Mouse (Mus musculus) regulatory T cell (primary cell): Measurements from ENCODE around the gene H2al1m.
"Not testable (repeated sequence)": the region's sequence is repeated elsewhere in the genome, so short reads cannot be mapped to it uniquely, and the experiment has no call there.

ENCODE experiments used
- in situ Hi-C: fragments of 300-600 bp; cut with MboI, MseI; formaldehyde crosslinking; loops from one replicate; pipeline ENCODE4 v1.15.1; 2025; ENCODE audit warnings: high pct_unique_total_duplicates

The H2al1m gene

DNA sequence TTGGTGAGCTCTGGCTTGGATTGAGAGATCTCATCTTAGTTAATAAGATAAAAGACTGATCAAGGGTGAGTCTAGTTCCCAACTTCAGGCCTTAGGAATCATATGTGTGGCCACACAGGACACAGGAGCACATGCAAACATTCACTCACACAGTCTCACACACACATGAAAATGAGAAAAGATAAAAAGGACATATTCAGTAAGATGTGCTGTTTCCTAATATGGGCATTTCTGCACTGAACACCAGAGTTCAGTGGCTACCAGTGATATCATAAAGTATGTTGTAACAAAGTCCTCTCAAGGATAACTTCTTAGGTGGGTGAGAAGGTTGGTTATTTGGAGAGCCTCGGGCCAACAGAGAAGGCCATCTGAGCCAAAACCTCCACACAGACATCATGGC is at the start of gene H2al1m:
H2al1m (plus strand) TSS at position 301 of the 400 bp plus-strand sequence.
- in situ Hi-C loops = loop anchor here (5.0 kb wide), 1 partner anchor 69 kb away; the partner anchor contains the start of gene H2al1k

- in situ Hi-C loops = no loop called here
These were observed 42.6 kb upstream of the H2al1m start for GRCm38 (mm10) chrX:9240737-9241591.

- in situ Hi-C loops = no loop called here
These were observed 40.1 kb upstream of the H2al1m start for GRCm38 (mm10) chrX:9243381-9243864.

GRCm38 (mm10) chrX:9244603-9245336 is 38.8 kb upstream of the H2al1m start:
- in situ Hi-C loops = no loop called here

GRCm38 (mm10) chrX:9248911-9249310 is 34.7 kb upstream of the H2al1m start:
- in situ Hi-C loops = no loop called here

- in situ Hi-C loops = no loop called here
These were observed 29.6 kb upstream of the H2al1m start for GRCm38 (mm10) chrX:9253990-9254389.

GRCm38 (mm10) chrX:9254901-9255300 is 28.7 kb upstream of the H2al1m start:
- in situ Hi-C loops = no loop called here

GRCm38 (mm10) chrX:9256766-9257165 is 26.8 kb upstream of the H2al1m start, which contains the start of gene Gm14862:
Gm14862 (minus strand) TSS chrX:9256899.
- in situ Hi-C loops = no loop called here

DNA sequence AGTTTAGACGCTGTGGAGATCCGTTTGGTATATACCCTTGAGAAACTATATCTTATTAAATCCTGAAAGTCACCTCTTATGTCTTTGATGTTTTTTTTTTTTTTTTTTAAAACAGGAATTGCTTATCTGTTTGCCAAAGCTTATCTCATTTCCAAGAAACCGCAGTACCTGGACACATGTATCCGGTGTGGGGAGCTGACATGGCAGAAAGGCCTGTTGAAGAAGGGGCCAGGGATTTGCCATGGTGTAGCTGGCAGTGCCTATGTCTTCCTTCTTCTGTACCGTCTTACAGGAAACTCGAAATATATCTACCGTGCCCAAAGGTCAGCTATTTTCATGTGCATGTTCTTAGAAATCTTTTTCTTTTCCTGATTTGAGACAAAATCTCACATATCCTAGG is 25.7 kb upstream of the H2al1m start:
- in situ Hi-C loops = no loop called here

- in situ Hi-C loops = no loop called here
These were observed 24.3 kb upstream of the H2al1m start for GRCm38 (mm10) chrX:9259267-9259666.

DNA sequence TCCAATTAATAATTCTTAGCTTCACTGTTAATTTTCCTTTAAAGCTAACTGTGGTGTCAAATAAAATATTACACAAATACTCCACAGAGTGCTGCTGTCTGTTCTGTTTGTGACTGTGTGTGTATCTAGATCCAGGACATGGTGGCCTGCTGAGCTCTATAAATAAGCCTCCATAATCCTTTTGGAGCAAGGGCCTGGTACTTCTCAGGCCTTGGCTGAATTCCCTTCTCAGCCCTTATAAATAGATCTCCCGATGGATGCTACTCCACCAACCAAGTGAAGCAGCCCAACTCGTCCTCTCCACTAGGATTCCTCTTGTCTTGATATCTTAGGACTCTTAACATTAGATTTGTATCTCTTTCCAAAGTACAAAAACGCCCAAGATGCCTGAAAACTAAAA is 12.5 kb upstream of the H2al1m start:
- in situ Hi-C loops = no loop called here

DNA sequence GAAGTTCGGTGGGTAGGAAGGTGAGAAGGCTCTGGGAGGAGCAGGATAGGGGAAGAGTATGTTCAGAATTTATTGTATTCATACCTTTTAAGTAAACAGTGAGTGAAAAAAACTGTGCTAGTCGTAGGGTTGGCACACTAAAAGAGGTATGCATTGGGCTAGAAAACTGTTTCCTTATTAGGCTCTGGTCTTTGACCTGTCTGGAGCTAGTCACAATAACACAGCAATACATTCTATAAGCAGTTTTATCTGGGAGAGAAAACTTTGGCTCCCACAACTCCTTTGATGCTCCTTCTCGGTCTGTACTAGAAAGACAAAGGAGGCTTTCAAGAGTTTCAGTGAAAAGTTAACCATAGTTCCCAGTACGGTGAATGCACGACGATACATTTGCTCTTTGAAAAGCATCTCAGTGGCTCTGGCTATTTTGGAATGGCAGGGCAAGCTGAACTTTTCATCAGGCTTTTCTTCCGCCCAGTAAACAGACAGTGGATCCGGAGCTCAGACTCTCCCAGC is 11.6 kb upstream of the H2al1m start:
- in situ Hi-C loops = no loop called here

DNA sequence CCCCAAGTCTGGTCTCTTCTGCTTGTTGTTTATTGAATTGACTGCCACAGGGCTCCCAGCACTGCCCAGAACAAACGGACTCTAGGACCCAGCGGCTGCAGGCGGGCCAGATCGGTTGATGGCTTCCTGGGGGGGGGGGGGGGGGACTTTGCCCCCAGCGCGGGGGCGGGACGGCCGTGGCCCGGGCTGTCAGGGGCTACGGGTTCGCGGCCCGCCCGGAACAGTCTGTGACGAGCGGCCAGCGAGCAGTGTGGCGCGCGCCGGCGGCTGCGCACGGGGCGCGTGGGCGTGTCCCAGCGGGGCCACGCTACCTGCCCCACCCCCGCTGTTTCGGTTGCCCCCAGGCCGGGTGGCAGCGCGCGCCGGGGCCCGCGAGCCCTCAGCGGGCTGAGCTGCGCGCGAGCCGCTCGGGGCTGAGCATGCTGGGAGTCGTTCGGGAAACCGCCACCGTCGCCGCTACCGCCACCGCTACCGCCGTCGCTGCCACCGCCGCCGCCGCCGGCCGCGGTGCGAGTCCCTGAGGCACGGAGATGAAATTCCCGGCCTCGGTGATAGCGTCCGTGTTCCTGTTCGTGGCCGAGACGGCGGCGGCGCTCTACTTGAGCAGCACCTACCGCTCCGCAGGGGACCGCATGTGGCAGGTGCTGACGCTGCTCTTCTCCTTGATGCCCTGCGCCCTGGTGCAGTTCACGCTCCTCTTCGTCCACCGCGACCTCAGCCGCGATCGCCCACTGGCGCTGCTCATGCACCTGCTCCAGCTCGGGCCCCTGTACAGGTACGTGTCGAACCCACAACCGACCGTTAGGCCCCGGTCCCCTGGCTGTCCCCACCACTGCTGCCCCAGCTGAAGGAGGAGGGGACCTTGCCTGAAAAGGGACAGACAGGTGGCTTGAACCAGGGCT is 10.9 kb upstream of the H2al1m start, which contains the start of gene Xk:
Xk (plus strand) TSS at position 297 of the 902 bp plus-strand sequence.
- in situ Hi-C loops = no loop called here

- in situ Hi-C loops = no loop called here
These were observed 10.1 kb upstream of the H2al1m start for GRCm38 (mm10) chrX:9273377-9274002.

- in situ Hi-C loops = no loop called here
These were observed 9.2 kb upstream of the H2al1m start for GRCm38 (mm10) chrX:9274321-9274720.

DNA sequence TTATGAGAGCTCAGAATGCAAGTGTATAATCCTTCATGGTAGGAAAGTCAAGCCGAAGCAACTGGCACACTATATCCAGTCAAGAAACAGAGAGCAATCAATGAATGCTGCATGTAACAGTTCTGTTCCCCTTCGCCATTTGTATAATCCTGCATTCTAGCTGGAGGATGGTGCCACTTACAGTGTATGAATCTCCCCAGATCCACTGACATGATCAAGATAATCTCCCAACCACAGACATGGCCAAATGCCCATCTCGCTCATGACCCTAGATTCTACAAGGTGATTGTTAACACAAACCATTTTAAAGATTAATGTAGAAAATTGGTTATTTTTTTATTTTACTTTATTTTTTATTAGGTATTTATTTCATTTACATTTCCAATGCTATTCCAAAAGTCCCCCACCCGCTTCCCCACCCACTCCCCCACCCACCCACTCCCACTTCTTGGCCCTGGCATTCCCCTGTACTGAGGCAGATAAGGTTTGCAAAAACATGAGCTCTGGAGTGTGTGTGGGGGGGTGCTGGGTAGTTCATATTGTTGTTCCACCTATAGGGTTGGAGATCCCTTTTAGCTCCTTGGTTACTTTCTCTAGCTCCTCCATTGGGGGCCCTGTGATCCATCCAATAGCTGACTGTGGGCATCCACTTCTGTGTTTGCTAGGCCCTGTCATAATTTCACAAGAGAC is 9.7 kb downstream of the H2al1m start:
- in situ Hi-C loops = not testable (repeated sequence)

DNA sequence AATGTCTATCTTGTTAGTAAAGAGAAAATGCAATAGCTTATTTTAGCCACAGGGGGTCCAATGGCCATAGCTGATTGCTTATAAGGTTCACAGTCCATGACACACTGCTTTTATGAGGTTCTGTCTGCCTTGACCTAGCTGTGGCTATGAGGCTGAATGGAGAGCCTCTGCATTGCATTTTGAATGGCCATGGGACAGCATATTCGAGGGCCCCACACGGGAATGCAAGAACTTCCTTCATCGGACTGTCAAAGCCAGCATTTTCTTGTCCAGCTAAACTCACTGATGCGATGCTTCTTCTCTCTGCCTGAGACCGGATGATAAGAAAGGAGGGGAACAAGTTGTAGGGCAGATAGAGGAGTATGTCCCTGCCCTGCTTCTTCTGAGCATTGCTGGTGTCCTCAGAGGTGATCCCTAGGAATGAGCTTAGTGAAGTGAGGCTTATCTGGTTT is 14.9 kb downstream of the H2al1m start:
- in situ Hi-C loops = loop anchor here (5.0 kb wide), 1 partner anchor 254 kb away; no protein-coding TSS in a partner anchor

- in situ Hi-C loops = no loop called here
These were observed 19.2 kb downstream of the H2al1m start for GRCm38 (mm10) chrX:9302791-9303190.

- in situ Hi-C loops = no loop called here
These were observed 19.9 kb downstream of the H2al1m start for GRCm38 (mm10) chrX:9303455-9303854.

DNA sequence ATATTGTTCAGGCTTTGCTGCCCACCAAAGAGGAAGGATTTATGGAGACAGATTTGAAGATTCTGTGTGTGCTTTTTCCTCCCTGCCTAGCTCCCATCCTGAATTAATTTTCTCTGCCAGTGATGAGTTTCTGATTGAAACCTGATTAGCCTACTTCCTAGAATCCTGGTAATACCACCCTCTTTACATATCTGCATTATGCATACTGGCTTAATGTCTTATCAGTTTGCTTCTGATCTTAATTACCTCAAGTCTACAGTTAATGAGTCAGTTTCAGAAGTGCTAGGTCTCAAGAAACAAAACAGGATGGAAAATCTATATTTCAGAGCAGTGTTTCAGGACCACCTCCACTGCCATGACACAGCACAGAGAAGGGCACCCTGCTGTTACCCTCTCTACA is 32.9 kb downstream of the H2al1m start:
- in situ Hi-C loops = loop anchor here (5.0 kb wide), 1 partner anchor 216 kb away; no protein-coding TSS in a partner anchor
